Mouse (Mus musculus): ENCODE data around the gene Elk4. TPM values are rescaled to one million over a fixed set of nuclear protein-coding genes. Genes with fewer than 3 reads are reported as not detected.

The Elk4 gene
- polyA plus RNA-seq, 1 experiment from 2014 or later = 8.0 TPM

GRCm38 (mm10) chr1:132078413-132078812, 71.0 kb downstream of the Elk4 start:
- 95% methylated on average over 2 of the region's 2 CpGs for WGBS
- no peak overlapping the region for H3K4me3 ChIP-seq (replicated peaks)
- H3K9me3 ChIP-seq (replicated peaks) = no peaks in the 10 kb centered on the region
- no peaks in the 10 kb centered on the region for H3K4me1 ChIP-seq
- no peaks in the 10 kb centered on the region for H3K27me3 ChIP-seq (replicated peaks)
- no peak overlapping the region for H3K9ac ChIP-seq (replicated peaks)
- no peak overlapping the region for H3K4me2 ChIP-seq
- no peak overlapping the region for H3K27ac ChIP-seq (replicated peaks)
- ATAC-seq (ENCODE audit: low FRiP score) = no peak
- H3K36me3 ChIP-seq = no peaks in the 10 kb centered on the region

Other genes starting within 250 kb of the Elk4 start
- 0.13 and 1.0 TPM in 2 replicates for gene Pm20d1, start 210.2 kb upstream of the Elk4 start, polyA plus RNA-seq (2015; fragmentation: Nextera tagmentation; extraction: Ambion mirVana)
- 15.0 and 16.1 TPM in 2 replicates for gene Slc41a1, start 180.1 kb upstream of the Elk4 start, polyA plus RNA-seq (2015; fragmentation: Nextera tagmentation; extraction: Ambion mirVana)
- gene Rab29, start 140.4 kb upstream of the Elk4 start, polyA plus RNA-seq (2015; fragmentation: Nextera tagmentation; extraction: Ambion mirVana) = 7.2 and 10.5 TPM in 2 replicates
- 44.3 and 52.4 TPM in 2 replicates for gene Nucks1, start 97.1 kb upstream of the Elk4 start, polyA plus RNA-seq (2015; fragmentation: Nextera tagmentation; extraction: Ambion mirVana)
- gene Slc45a3, start 44.6 kb upstream of the Elk4 start, polyA plus RNA-seq (2015; fragmentation: Nextera tagmentation; extraction: Ambion mirVana) = 2.0 and 3.0 TPM in 2 replicates
- gene Mfsd4a, start 60.5 kb downstream of the Elk4 start, polyA plus RNA-seq (2015; fragmentation: Nextera tagmentation; extraction: Ambion mirVana) = 7.8 TPM in 2 replicates
- 0.68 and 1.6 TPM in 2 replicates for gene Cdk18, start 132.1 kb downstream of the Elk4 start, polyA plus RNA-seq (2015; fragmentation: Nextera tagmentation; extraction: Ambion mirVana)
- gene Lemd1, start 183.8 kb downstream of the Elk4 start, polyA plus RNA-seq (2015; fragmentation: Nextera tagmentation; extraction: Ambion mirVana) = 16.9 and 17.6 TPM in 2 replicates
- 1.4 and 1.6 TPM in 2 replicates for gene AC124108.1, start 183.8 kb downstream of the Elk4 start, polyA plus RNA-seq (2015; fragmentation: Nextera tagmentation; extraction: Ambion mirVana)
- 0.50 and 0.59 TPM in 2 replicates for gene Gm10188, start 222.2 kb downstream of the Elk4 start, polyA plus RNA-seq (2015; fragmentation: Nextera tagmentation; extraction: Ambion mirVana)